Mouse (Mus musculus) urinary bladder, postnatal 4 days (tissue): ENCODE measurements around the gene Zfand2b.

Experiments used
- DNase-seq, 2 experiments: peaks; one replicate each; pipeline ENCODE4 v3.0.0; 2021 to 2022; ENCODE audit warnings: low spot score in 2 of 2

Gene Zfand2b

DNA sequence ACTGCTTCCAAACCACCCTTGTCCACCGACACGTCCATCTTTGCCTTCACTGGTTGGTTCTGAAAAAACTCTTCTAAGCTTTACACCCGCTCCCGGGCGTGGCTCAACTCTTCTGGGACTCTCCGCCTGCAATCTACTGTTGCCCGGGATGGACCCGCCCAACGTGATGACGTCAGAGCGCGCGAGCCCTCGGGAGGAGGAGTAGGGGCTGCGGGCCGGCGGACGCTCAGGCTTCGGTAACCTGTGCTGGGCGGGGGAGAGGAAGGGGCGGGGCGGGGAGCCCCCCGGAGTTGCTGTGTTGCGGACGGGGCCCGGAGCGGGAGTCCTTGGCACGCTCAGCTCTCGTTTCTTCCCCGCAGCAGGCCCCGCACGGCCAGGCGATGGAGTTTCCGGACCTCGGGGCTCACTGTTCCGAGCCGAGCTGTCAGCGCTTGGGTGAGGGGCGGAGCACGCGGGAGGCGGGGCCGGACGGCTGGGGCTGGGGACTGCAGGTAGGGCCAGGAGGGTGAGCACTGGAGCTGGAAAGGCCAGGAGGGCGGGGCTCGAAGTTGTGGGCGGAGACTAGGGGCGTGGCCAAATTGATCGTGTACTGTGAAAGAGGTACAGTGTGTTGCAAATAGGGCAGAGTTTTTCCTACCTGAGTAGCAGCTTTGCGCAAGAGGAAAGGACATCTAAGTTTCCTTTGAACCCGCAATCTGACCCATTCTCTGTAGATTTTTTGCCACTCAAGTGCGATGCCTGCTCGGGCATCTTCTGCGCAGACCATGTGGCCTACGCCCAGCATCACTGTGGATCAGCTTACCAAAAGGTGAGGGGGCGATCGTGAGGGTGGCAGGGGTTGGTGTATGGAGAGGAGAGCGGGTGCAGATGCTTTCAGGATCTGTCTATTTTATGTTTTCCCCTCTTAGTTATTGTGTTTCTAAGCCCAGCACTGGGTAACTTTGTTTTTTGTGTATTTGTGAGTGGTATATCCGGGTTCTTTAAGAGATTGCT lies at the start of gene Zfand2b:
Zfand2b (plus strand) TSS at position 175 of the 993 bp plus-strand sequence.
- DNase-seq: peak; percentile 93 to 98

DNA sequence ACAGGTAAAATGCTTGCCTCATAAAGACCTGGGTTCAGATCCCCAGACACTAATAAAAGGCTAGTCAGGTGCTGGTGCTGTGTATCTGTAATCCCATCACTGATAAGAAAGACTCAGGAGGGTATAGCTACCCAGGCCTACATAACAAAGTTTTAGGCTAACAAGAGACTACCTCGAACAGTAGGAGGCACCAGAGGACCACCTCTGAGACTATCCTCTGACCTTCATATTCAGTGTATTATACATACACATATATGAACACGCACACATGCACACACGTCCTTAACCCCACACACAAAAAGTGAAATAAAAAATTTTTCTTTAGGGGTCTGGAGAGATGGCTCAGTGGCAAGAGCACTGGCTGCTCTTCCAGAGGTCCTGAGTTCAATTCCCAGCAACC lies 46.2 kb upstream of the Zfand2b start:
- DNase-seq: no peak

- DNase-seq: peak; percentile 94 to 95
These were observed 43.8 kb upstream of the Zfand2b start, which contains the start of gene Nhej1 for GRCm38 (mm10) chr1:75124346-75125321. Gene Nhej1 (minus strand): TSS chr1:75125200.

DNA sequence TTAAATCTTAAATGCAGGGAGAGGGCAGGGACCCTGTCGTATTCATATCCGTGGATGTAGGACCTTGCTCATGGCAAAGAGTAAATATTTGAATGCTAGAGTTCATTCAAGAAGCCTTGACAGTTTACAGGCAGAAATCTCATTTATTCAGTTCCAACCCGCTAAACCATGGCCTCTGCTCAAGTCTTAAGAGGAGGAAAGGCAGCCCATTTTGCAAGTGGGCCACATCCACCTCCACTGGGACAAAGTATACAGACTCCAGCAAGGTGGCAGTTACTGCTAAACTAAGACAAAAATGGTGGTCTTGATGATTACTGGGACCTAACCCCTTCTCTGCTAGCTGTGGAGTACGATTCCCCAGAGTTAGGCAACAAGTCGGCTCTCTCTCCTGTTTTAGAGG lies 43.0 kb upstream of the Zfand2b start:
- no peak for DNase-seq

DNA sequence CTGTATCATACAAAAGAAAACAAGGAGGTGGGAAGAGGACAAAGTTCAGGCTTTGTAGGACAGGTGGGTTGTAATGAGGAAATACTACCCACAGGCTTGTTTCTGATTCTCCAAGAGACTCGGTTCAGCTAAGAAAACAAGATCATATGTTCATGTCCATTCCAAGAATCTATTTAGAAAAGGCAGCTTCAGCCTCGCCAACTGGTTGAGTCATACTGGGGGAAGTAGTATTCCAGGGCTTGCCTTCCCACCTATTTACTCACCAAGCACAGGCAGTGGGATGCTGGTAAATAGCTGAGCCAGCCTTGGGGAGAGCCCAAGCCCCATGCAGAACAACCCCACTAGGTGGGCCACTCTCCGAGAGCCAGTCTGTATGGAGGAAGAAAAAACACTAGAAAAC lies 39.8 kb upstream of the Zfand2b start:
- DNase-seq: no peak

DNA sequence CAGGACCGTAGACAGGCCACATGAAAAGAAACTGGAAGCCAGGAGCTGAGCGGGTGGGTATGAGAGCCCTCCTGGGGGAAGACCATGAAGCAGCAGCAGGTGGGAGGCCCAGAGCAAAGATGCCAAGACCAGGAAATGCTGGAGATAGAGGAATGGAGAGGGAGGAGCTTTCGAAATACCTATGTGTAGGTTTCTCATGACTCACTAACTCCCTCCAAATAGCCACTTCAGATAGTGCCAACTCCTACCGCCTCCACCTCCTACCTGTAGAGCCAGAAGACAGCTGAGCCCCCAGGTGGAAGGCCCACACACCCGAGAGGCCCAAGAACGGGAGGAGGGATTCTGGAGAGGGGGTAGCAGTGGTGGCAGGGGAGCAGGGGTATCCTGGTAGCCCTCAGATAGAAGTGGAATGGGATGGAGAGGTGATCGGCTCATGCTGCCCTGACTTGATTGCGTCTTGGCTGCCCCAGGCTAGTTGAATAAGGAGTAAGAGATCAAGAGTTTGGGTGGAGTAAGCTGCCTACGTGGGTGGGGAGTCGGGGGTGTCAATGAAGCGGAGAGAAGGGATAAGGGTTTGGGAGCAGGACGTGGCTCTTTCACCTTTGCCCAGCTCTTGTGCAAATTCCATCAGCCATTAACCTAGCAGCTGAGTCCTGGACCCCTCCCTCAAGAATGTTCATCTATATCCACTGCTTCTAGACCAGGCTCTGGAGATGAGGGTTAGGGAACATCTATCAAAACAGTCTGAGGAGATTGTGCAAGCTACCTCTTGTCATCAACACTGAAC lies 34.8 kb upstream of the Zfand2b start, which contains the start of gene Slc23a3:
Slc23a3 (minus strand) TSS at position 470 of the 787 bp plus-strand sequence.
- no peak for DNase-seq

DNA sequence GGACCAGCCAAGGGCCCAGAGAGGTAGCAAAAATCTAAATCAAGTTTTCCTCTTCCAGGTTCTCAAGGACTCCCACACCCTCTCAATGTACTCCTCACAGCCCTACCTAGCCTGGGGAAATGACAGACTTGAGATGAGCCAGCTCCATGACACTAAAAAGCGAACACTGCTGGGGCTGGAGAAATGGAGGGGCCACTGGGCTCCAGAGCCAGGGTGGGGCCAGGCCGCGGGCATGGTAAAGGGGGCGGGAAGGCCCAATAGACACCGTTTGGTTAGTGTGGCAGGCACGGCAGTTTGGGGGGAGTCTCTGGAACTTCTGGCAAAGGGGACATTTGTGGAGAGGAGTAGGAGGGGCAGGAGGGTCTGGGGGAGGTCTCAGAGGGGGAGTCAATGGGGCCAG lies 32.2 kb upstream of the Zfand2b start:
- DNase-seq: no peak

DNA sequence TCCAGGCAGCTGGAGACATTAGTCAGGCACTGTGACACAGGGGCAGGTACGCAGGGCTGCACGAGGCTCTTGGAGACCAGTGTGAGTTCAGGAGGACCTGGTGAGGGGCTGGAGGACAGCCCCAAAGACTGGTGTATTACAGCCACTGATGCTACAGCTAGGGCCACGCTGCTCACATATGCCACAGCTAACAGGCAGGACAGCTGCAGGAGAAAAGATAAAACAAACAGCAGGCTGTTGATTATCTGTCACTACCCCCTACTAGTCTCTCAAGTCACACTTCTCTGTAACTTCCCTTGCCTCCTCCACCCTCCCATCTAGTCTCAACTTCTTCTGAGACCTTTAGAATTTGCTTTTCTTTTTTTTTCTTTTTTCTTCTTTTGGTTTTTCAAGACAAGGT lies 31.7 kb upstream of the Zfand2b start:
- DNase-seq: no peak

DNA sequence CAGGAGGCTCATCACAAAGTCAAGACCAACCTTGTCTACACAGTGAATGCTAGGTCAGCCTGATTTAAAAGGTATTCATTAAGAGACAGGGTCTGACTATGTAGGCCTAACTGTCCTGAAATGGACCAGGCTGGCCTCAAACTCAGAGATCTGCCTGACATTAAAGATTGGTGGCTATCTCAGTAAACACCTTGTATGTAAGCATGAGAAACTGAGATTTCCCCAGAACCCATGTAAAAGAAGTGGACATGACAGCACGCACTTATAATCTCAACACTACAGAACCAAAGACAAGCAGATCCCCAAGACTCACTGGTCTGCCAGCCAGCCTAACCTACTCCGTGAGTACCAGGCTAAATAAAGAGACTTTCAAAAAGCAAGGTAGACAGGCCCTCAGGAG lies 30.0 kb upstream of the Zfand2b start:
- no peak for DNase-seq

DNA sequence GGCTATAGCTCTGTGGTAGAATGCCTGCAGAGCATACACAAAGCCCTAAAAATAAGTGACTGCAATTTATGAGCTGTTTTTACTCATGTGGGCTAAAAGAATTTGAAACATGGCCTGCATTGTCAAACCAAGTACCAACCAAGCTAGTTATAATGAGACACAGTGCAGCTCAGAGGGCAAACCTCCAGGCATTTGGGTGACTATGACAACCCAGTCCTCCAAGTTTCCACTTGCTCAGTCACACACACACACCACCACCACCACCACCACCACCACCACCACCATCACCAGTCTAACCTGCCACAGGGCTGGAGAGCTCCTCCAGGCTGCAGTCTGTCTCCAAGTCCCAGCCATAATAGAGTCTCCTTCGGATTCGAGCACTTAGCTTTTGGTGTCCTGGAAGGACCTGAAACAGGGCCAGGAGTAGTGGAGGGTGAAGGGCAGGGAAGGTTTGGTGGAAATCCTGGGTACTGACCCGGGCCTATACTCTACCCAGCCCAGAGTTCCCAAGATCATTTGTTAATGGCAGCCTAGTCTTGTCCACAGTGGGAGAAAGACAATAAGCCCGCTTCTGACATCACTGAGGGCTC lies 27.8 kb upstream of the Zfand2b start:
- DNase-seq: no peak

DNA sequence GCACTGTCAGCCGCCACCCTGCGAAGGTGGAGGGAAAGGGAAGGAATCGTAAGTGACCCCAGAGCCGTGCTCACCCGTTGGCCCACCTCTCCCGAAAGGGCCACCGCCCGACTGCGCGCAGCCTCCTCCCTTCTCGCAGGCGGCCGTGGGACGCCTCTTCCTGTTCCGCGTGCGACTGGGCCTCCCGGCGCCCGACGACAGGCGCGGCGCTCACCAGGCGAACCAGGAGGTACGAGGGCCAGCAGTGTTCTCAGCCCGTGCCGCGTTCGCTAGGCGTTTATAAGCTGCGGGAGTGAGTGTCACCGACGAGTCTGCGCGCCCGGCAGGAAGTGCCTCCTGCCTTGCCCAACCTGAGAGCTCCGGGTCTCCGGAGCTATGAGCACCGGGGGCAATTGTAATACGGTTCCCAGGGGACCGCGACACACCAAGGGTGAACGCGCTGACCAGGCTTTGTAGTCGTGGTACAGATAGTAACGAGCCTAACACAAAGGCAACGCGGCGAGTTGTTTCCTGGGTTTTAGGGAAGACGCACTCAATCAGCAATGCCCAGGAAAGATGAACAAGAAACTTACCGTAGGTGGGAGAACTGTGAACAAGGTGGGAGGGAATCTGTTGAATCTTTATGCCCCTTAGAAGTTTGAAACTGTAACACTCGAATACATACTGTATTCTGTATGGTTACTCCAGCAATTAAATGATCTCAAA lies 26.8 kb upstream of the Zfand2b start:
- DNase-seq: peak; percentile 60 to 73

DNA sequence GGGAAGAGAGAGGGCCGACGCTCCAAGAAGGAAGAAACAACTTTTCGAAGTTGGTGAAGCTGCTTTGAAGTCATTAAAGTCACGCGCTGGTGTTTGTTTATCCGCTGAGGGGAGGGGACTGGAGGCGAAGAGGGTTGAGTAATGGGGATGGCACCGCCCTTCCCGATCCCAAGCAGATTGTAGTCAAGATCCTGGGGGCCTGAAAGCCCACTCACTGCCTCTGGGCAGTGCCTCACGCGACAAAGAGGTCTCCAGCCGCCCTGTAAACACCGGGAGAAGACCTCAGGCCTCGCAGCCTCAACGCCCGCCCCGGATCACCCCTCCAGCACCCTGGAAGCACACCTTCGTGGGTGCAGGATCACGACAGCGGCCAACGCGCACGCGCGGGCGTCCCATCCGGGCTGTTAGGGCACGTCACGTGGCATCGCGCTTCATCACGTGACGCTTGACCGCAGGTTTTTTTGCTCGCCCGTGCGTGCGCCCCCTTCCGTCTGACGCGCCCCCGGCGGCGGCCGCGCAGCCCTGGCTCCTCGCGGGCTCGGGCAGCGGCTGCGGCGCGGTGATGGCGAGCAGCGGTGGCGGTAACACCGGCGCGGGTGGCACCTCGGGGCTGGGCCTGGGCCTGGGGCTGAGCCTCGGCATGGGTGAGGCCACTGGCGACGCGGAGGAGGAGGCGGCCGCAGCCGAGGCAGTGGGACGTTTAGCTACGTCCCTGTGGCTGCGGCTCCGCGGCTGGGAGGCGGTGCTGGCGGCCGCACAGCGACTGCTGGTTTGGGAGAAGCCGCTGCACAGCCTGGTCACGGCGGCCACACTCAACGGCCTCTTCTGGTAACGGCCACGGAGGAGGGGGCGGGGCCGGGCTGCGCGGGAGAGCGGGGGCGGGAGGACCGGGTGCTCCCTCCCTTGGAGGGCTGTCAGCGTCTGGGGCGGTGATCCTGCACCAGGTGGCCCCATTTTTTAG lies 25.9 kb upstream of the Zfand2b start, which contains the start of the genes Cnppd1 and Retreg2:
Cnppd1 (minus strand) TSS at position 411 of the 961 bp plus-strand sequence.
Retreg2 (plus strand) TSS at position 478 of the 961 bp plus-strand sequence.
- DNase-seq: peak; percentile 95 to 96

DNA sequence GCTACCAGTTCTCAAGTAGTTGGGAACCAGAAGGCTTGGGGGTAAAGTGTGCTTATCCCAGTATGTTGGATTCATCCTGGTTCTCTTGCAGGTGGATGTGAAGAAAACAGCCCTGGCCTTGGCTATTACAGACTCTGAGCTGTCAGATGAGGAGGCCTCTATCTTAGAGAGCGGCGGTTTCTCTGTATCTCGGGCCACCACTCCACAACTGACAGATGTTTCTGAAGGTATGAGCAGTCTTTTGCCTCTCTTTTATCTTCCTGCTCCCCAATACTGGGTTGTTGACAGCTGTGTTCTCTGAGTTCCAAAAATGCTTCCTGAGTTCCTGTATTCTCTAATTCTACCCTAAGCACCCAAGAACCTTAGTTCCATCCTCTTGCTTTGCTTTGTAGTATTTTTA lies 22.9 kb upstream of the Zfand2b start:
- DNase-seq: no peak

DNA sequence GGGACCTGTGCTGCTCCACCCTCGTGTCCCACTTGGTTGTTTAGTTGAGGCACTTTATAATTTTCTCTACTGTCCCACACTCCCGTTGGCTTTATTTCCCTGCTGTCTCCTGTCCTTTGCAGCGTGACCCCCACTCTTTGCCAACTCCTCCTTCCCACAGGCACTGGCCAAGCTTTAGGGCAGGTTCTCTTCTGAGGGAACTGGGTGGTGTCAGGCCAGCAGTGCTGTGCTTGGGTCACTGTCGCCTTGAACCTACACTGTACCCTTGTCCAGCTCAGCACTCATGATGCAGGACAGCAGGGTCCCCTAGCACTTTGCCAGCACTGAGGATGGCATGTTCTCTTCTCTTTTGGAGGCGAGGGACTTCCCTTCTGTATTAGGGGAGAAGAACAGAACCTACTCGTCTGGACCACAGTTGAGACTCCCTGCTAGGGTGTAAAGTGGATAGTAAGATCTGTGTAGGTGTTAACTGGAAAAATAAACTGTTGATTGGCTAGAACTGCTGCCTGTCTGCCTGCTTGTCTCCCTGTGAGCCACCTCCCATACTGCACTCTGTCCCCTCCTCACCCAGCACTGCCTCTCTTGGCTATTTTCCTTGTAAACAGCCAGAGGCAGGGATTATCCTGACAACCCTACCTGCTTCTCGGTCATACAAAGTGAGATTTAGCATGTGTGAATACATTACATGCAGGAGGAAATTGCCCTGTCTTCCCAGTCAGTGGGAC lies 20.9 kb upstream of the Zfand2b start:
- no peak for DNase-seq

- no peak for DNase-seq
These were observed 19.7 kb upstream of the Zfand2b start for GRCm38 (mm10) chr1:75148727-75149126.

- DNase-seq: no peak
These were observed 12.6 kb upstream of the Zfand2b start for GRCm38 (mm10) chr1:75155837-75156236.

DNA sequence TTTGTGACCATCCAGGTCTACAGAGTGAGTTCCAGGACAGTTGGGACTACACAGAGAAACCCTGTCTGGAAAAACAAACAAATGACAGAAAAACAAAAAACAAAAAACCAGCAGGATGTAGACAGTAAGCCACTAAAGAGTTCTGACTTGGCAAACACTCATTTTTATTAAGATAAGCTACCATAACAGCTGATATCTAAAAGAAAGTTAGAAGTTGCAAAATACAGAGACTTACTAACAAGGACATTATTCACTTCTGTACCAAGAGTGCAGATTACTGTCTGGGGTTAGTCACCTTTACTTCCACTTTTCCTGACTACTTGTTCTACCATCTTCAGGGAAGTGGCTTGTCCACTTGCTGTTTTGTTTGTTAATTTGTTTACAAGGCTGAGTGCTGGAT lies 9.5 kb upstream of the Zfand2b start:
- no peak for DNase-seq
